Mouse (Mus musculus) frontal cortex, postnatal 10 days (tissue): ENCODE data around the gene Auh.

Experiments used
- DNase-seq, 2 experiments: peaks; one replicate each; pipeline ENCODE4 v3.0.0; 2022; ENCODE audit warnings: low spot score in 2 of 2, mixed read lengths in 1 of 2

The Auh gene

DNA sequence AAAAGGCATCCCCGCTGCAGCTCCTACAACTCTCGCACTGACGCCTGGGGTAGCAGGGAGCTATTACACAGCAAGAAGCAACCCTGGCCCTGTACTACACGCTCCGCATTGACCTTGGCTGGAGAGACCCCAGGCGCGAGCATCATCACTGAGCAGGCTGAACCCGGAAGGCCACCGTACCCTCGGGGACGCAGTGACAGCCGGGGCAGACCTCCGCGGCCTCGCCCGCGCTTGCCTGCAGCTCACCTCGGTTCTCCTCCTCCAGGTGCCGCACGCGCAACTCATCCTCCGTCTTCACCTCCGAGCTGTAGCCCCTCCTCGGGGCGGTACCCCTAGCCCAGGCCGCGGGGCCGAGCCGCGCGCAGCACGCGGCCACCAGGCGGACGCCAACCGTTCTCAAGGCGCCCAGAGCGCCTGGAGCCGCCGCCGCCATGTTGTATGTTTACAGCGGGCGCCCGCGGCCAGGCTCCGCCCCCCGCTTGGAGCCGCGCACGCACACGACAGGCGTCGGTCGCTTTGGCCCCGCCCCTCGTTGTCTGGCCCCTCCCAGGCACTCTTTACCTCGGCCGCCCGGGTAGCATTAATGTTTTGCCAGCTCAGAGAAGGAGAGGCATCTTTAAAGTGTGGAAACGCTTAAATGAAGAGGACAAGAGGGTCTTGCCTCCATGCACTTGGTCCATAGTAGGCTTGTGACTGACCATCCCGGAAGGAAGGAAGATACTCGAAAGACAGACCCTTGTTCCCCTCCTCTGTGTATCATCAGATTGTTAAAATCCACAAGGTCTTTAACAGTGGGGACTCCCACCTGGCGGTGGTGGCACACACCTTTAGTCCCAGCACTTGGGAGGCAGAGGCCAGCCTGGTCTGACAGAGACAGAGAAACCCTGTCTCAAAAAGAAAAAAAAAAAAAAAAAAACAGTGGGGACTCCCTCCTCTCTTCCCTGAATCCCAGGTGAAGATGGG, at the start of gene Auh:
TSS of gene Auh (minus strand) at position 473 of the 963 bp plus-strand sequence.
- DNase-seq: peak; percentile 59 to 78

DNA sequence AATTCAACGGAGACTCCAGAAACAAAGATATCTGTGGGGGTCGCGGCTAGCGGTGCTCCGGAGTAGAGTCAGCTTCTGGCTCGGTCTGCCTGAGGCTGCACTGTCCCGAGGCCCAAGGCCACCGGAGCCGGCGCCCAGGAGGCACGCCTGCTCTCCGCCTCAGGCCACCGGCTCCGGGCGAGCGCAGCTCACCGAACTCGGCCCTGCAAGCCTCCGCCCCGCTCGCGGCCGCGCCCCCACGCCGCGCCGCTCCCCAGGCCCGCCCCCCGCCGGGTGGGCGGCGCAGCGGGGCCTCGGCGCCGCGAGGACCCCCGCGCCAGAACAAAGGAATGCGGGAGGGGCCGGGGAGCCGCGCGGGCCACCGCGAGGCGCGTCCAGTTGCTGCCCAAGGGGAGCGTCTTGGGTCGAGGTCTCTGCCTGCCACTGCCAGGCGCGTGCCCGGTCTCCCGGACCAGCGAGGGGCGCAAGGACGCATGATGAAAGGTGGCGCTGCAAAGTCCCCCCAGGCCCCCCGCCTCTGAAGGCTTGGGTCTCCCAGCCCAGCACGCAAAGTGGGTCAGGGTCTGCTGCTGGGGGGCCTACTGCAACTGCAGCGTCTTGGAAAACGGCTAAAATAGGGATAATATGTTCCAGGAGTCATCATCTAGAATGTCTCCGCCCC, 49.0 kb upstream of the Auh start:
- peak in 1 of 2 experiments; percentile 38 for DNase-seq

DNA sequence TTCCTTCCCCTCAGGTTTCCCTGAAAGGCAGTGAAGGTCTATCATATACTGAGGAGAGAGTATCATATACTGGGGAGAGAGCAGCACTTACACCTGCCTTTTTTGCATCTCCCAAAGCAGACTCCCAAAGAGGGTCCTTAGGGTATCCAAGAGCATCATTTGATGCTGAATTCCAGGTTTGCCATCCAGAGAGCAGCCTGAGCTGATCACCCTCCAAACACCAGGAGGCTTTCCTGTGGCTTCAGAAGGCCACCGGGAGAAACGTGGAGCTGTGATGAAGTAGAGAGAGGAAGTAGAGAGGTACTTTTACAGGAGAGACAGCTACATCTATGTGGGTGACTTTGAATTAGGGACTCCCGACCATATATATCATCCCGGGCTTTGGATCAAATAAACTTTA, 48.3 kb upstream of the Auh start:
- DNase-seq: no peak

DNA sequence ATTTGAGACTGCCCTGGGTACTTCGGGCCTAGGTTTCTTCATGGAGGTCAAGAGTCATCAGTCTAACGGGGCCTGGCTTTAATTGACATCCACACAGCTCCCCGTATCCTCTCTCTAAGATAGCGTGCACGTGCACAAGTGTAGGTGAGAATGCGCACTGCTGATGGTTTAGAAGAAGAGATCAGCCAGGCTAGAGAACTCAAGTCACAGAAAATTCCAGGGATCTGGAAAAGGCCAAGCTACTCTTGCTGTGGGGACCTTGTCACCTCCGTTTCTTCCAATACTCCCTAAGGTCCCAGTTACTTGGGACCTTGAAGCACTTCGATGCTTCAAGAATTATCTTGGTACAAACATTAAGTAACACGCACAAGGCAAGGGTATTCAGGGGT, 47.7 kb upstream of the Auh start:
- no peak for DNase-seq

DNA sequence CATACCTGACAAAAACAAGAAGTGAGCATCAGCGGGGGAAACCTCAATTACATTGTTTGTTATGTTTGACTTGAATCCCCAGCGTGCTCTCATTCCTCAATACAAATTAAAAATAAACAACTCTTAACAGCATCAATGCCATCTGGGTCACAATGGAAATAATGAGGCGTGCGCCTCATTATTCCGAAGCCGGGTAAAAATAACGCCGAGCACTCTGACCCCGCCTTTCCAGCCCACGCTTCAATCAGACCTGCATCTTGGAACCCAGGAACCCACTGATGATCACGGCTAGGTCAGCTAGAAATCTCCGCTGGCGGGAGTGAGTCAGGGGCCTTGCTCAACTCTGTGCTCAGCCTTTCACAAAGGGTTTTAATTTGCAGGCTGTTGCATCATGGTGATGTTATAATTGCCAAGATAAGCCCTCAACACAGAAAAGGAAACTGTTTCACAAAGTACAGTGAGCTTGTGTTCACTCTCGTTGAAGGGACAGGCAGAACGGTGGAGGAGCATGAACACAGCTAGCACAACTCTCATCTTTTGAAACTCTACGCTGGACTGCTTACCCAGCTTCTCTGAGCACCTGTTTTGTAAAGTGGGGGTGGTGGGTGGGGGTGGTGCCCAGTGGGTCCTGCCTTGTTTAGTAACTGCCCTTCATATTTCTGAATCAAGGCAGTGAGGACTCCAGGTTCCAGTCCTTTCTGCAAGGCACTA, 47.2 kb upstream of the Auh start:
- no peak for DNase-seq

DNA sequence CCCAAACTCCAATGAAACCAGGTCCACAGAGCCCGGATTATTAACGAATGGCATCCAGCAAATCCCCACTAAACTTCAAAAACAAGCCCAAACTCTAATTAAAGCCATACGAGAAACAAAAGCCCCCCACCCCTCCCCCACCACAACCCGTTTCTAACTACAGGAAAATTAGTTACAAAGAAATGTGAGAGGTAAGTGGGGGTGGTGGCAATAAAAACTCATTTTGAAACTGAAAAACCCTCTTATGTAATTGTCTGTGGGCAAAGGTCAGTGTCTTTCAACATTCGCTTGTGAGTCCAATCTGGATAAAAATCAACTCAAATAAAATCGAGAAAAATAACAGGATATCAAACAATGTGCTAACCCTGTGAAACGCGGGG, 46.6 kb upstream of the Auh start:
- DNase-seq: no peak

DNA sequence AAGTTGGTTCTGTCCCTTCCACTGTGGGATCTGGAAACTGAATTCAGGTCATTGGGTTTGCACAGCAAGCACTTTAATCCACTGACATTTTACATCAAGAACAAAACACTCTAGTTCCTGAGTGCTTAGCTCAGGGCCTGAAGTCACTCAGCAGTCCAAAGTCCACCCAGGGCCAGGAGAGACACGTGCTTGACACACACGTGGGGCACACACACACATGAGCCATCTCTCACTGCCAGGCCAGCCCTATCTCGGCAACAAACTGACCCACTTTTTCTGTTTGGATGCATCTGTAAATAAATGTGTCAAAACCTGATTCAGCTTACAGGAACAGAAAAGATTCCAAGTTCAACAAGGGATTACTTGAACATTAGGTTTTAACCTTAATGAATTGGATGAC, 45.2 kb upstream of the Auh start:
- no peak for DNase-seq

DNA sequence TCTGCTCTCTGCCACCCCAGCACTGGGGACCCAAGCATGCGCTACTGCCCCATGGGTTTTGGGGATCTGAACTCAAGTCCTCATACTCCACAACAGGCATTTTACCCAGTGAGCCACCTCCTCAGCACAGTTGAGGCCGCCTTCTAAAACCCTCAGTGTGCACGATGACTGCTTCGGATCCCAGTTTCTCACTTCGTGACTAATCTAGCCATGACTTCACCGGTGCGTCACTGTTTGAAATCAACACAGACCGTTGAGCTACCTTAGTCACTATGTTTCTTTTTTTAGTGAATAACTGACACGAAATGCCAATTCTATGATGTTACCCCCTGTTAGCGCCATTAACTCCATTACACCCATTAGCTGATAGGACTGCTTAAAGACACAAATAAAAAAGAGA, 43.9 kb upstream of the Auh start:
- no peak for DNase-seq

DNA sequence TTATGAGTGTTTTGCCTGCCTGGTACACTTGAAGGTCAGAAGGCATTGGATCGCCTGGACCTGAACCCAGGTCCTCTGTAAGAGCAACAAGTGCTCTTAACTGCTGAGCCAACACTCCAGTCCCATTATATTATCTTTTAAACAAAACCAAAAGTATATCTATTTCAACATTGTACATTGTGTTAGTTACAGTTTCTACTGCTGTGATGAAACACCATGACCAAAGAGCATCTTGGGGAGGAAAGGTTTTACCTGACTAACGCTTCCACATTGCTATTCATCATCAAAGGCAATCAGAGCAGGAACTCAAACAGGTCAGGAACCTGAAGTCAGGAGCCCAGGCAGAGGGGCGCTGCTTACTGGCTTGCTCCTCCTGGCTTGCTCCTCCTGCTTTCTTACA, 43.1 kb upstream of the Auh start:
- no peak for DNase-seq

DNA sequence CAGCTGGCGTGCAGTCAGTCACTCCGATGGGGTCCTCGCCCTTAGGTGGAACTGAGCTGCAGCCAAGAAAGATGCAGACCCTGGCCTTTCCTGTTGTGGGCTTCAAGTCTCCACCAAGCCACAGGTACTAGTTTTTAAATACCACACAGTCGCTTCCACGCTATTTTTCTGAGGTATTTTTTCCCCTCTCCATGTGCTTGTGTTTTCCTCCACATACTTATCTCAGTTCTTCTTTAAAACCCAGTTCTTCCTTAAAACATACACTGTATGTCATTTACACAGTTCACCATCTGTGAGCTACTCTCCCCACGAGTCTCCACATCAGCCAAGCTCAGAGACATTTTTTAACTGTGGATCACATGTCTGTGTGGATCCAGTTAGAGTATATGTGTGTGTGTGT, 41.4 kb upstream of the Auh start:
- no peak for DNase-seq

DNA sequence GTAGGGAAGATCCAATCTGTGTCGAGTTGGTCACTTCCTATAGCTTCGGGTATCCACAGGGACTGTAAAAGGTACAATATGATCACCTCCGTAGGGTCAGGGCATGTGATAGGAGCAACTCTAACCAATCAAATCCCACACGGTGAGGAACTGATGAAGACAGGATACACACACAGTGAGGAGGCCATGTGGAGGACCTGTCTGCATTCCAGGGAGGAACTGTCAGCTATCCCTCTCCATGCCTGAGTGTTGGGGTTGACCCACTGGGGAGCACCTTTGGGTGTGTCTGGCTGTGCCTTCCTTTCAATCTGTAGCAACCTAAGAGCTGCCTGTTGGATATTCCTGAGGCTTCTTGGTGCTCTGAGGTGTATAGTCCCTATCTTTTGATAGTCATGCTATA, 33.4 kb upstream of the Auh start:
- DNase-seq: no peak

DNA sequence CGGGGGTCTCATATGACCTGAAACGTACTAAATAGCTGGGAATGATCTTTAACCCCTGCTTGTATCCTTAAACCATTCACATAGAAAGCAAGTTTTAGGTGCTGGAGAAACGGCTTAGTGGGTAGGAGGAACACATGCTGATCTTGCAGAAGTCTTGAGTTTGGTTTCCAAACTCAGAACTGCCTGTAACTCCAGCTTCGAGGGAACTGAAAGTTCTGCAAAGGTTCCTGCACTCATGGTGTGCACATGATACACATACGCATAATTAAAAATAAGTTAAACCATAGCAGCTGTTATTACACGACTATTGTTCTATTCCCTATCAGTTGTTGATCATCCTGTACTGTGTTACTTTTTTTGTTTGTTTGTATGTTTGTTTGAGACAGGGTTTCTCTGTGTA, 32.9 kb upstream of the Auh start:
- DNase-seq: no peak

DNA sequence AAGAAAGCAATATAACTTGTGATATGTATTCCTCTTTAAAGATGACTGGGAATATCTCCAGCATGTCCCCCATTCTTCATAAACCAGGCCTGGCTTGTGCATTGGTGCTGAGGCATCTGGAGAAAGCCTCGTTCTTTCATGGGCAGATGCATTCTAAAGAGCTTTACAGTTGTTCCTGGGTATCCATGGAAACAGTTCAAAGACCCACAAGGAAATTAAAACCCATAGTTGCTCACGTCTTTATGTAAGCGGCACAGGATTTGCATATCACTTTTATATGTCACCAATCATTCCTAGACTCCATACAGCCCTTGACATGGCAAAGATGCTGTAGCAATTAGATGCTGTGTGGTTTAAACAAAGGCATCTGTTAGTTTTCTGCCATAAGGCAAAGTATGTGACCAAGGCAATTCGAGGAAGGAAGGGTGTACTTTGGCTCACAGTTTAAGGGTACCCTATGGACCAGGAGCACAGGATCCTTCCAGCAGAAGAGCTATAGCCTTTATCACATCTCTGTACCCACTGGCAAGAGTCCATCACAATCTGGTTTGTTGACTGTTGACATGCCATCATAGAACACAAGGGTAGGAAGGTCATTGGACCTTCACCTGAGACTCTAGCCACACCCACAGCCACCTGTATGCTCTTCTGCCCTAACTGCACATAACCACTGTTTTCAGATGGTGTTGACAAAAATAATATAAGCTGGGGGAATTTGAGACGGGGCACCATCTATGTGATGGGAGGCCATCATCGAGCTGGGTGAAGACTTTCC, 24.5 kb upstream of the Auh start:
- no peak for DNase-seq

DNA sequence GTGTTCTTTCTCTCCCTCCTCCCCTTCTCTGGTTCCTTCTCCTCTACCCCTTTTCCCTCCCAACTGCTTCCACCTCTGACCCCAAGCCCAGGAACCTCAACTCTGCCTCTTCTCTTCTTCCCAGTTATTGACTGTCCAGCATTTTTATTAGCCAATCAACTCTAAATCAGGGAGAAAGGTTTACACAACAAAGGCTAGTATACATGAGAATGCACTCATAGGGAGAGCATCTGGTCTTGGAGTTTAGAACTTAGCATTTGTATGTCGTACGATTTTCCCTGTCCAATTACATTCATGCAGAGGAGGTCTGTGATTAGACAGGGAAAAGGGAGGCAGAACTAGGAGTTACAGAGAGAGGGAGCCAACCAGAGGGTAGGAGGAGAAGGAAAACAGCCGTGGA, 19.7 kb upstream of the Auh start:
- no peak for DNase-seq

DNA sequence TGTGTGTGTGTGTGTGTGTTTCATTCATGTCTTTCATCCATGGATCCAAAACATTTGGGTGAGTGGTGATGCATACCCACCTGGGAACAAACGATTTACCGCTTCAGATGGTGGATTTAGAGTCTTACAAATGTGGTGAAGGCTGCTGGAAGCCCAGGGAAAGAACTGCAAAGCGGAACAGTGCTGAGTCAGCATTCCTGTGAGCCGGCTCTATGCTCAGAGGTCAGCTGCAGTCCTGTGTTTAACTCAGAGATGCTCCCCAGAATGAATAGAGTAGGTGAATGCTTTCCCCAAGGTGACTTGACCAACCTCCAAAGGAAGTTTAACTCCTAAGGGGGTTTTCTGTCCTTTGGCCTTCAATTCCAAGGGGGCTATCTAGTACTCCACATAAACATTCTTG, 18.1 kb upstream of the Auh start:
- no peak for DNase-seq

DNA sequence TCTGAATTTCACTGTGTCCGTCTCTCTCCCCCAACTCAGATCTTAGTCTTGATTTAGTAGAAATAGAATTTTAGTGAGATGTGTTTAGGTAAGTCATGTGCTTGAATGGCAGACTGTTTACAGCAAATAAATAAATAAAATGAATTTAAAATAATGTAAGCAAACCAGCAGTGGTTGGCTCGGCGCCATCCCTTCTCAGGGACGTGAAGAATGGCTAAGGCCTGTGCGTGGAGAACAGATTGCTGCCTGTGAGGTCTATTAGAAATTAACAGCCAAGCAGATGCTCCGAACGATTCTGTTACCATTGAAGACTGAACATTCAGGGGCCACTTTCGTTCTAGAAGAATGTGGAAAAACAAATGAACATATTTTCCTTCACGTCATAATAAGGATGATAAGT, 16.3 kb upstream of the Auh start:
- DNase-seq: no peak

DNA sequence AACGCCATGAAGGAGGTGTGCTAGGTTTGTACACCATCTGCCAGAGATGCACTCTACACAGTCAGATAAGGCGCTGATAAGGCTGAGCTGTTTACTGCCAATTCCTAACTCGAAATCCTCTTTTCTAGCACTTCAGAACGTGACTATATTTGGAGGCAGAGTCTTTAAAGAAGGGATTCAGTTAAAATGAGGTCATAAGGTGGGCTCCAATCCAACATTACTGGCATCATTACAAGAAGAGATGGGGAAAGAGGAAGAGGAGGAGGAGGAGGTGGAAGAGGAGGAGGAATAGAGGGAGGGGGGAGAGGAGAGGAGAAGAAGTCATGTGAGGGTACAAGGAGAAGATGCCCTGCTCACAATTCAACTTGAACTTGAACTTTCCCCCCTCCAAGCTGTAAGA, 14.6 kb upstream of the Auh start:
- DNase-seq: no peak

DNA sequence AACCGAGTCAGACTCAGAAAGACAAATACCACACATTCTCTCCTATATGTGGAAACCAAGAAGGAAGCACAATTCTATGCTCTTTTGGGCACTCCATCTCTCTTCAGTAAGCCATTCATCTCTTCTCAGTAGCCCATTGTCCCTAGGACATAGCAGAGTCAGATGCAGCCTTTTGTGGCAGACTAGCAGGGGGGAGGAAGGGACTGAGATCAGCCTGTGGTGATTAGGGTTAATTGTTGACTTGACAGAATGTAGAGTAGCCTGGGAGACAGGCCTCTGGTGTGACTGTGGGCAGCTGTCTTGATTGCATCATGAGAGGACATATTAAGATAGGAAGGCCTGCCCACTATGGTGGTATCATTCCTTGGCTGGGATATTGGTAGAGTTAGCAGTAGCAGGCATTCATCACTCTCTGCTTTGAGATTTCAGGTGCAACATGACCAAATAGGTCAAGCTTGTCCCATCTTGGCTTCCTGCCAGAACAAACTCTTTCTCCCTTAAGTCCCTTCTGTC, 13.5 kb upstream of the Auh start:
- DNase-seq: no peak

DNA sequence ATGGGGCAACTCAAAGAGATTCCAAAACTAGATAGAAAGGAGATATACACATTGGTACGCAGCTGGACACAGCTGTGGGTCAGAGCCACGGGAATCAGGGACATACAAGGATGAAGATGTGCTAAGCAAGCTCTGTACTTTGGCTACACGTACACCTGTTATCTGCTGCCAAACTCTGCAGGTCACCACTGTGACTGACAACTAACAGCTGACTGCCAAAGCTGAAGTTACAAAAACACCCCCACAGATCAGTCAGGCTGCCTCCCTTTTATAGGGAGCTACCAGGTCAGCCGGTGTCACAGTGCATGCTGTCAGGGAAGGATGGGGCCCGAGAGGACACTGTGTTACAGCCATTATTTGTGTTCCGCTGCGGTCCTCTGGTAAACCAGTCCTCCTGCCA, 11.5 kb upstream of the Auh start:
- no peak for DNase-seq

DNA sequence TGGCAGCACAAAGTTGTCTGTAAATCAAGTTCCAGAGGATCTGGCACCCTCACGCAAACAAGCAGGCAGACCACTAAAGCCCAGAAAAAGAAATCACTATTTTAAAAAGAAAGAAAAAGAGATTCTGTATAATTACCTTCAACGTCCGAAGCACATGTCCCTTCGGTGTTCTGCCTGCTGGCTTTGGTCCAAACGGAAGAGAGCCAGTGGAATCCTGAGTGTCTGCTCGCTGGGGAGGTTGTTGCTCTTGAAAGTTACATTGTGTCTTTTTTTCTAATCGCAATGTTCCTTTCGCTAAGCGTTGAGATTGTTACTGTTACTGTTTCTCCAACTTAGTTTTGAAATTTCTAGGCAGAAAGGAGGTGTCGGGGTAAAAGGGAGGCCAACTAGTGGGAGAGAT, 1.1 kb upstream of the Auh start:
- no peak for DNase-seq

DNA sequence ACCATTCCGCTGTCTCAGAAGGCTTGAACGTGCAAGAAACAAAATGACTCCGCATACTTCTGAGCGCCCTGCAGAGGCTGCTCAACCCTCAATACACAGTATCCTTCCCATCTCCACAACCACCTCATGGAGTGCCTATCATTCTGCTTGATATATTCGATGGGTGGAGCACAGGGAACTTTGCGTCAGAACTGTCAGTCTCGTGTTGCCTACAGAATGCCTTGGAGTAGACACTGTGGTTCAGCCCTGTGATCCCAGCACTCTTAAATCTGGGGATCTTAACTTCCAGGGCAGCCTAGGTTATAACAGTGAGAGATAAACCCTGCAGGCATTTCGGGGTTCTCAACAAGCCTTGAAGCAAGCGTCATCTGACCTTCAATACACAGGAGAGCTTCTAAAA, 1.1 kb downstream of the Auh start:
- DNase-seq: no peak

DNA sequence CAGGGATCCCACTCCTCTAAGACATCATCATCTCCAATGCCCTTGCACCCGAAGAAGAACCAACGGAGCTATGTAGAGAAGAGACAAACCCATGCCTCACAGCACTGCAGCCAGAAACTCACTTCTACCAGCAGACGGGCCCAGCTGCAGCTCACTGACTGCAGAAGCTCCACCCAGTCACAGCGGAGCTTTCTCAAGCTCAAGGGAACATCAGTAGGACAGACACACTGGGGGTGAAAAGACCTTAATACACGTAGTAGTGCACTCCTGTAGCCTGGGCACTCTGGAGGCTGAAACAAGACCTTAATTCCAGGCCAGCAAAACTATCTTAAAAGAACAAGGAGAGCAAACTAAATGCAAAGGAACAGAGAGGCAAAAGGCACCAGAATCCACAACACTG, 5.0 kb downstream of the Auh start:
- no peak for DNase-seq
